Mouse (Mus musculus) kidney, adult 2 months (tissue): ENCODE measurements around the gene Otub1.

Source experiments
- CTCF ChIP-seq: fragments of 200-500 bp; conservative IDR thresholded peaks from 2 replicates; pipeline ENCODE4 v1.5.1; 2011; ENCODE audit warnings: low read depth, mild to moderate bottlenecking, control low read depth, low read length, moderate library complexity, mixed read lengths; ENCODE audit not compliant: insufficient read depth, insufficient read length
- POLR2A ChIP-seq: fragments of 200-500 bp; IDR thresholded peaks from one replicate; pipeline ENCODE4 v1.6.1; 2011; ENCODE audit warnings: low read depth, low read length, control low read depth

DNA sequence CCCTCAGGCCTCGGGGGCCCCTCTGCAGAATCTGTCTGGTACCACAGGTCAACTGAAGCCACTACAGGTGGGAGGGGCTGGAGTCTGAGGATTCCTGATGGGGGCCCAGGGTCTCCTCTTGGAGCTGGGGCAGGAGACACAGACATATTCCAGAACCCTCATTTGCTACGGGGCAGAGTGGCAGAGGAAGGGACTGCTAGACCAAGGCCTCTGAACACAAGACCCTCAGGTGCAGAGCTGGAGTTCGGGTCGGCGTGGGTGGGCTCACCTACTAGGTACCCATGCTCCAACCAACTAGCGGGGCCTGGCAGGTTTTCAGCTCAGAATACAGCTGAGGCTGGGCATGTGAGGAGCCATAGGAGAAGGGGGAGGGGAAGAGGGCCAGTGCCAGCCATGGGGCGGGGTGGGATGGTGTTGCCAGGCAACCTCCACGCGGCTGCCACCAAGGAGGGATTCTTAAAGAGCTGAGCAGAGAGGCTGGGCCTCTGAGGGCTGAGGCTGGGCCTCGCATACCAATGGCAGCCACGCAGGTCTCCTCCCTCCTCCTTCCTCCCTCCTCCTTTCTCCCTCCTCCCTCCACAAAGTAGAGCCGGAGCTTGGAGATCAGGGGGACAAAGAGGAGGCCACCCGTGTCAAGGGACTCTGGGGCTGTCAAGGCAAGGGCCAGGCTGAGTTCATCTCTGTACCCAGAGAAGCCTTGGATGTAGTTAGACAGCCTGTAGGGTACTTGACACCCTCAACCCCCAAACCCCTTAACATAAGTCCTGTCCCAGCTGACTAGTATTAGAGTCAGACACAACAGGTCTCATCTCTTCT, 33.9 kb downstream of the Otub1 start:
- TF ChIP-seq POLR2A (no peak), CTCF (no peak)
